In genomic region chr5:115349225-115349555, GRCm38 (mm10) we compare ENCODE assay signal across 7 mouse cellular contexts. TPM values are rescaled to one million over a fixed set of nuclear protein-coding genes. Genes with fewer than 3 reads are reported as not detected.
DNase-seq lines count a peak whose midpoint lies in the region; ATAC-seq and TF ChIP-seq lines count a peak whose summit lies in the region.

No protein-coding gene starts in this region.

- H3K27ac ChIP-seq in testis, adult 2 months (ENCODE audit: control insufficient read depth, insufficient read depth, low read depth, low read length), result peak overlapping the region; percentile 56
- H3K27ac ChIP-seq in forebrain, embryonic 15.5 days (replicated peaks), result peak overlapping the region; percentile 83
- peak overlapping the region; percentile 81 for H3K27ac ChIP-seq in liver, embryonic 15.5 days (replicated peaks)

- H3K36me3 ChIP-seq in testis, adult 2 months (ENCODE audit: control insufficient read depth, insufficient read depth, low read length), result no peaks in the 10 kb centered on the region; the same call in 1 of the 2 replicates
- peaks cover 23% of the 10 kb centered on the region for H3K36me3 ChIP-seq in forebrain, embryonic 15.5 days
- H3K36me3 ChIP-seq in liver, embryonic 15.5 days (replicated peaks), result peaks cover 29% of the 10 kb centered on the region

- ATAC-seq in forebrain, embryonic 15.5 days (replicated peaks), result peak; percentile 67
- peak; percentile 58 for ATAC-seq in liver, embryonic 15.5 days (ENCODE audit: insufficient read depth)

- H3K4me3 ChIP-seq in testis, adult 2 months (ENCODE audit: control insufficient read depth, low read depth, low read length), result peak overlapping the region; percentile 89
- peak overlapping the region; percentile 88 for H3K4me3 ChIP-seq in forebrain, embryonic 15.5 days
- peak overlapping the region; percentile 96 for H3K4me3 ChIP-seq in liver, embryonic 15.5 days (replicated peaks)

- DNase-seq in testis, postnatal 14 days (ENCODE audit: low spot score), result no peak
- no peak for DNase-seq in frontal cortex, postnatal 14 days (ENCODE audit: low spot score in 2 of 2)
- no peak for DNase-seq in kidney, adult 8-10 months
- DNase-seq in ovary, adult 18-20 months (ENCODE audit: low spot score), result no peak

- peak overlapping the region; percentile 56 for H3K9ac ChIP-seq in forebrain, embryonic 15.5 days (replicated peaks)
- H3K9ac ChIP-seq in liver, embryonic 15.5 days, result peak overlapping the region; percentile 59

- no peaks in the 10 kb centered on the region for H3K27me3 ChIP-seq in testis, adult 2 months (ENCODE audit: control insufficient read depth, insufficient read depth, low read length)
- no peaks in the 10 kb centered on the region for H3K27me3 ChIP-seq in forebrain, embryonic 15.5 days
- no peaks in the 10 kb centered on the region for H3K27me3 ChIP-seq in liver, embryonic 15.5 days

- no peak for TF ChIP-seq CTCF in testis, adult 2 months (IDR thresholded peaks at IDR 0.05; ENCODE audit: control insufficient read depth, insufficient read depth, insufficient replicate concordance, low read depth, low read length)

- WGBS in forebrain, embryonic 15.5 days, result under 1% methylated on average over 18 of the region's 18 CpGs
- WGBS in liver, embryonic 15.5 days (ENCODE audit: insufficient replicate concordance), result under 1% methylated on average over 18 of the region's 18 CpGs

- H3K4me1 ChIP-seq in testis, adult 2 months (ENCODE audit: control insufficient read depth, insufficient read depth, low read length), result peaks cover 4% of the 10 kb centered on the region
- H3K4me1 ChIP-seq in forebrain, embryonic 15.5 days, result peaks cover 21% of the 10 kb centered on the region
- H3K4me1 ChIP-seq in liver, embryonic 15.5 days (replicated peaks), result peaks cover 33% of the 10 kb centered on the region

- no peak for TF ChIP-seq POLR2A in testis, adult 2 months (IDR thresholded peaks at IDR 0.05; ENCODE audit: control insufficient read depth, low read depth, low read length)

- peak overlapping the region; percentile 54 for H3K4me2 ChIP-seq in forebrain, embryonic 15.5 days (replicated peaks)
- peak overlapping the region; percentile 78 for H3K4me2 ChIP-seq in liver, embryonic 15.5 days

- no peaks in the 10 kb centered on the region; the same call in 1 of the 2 replicates for H3K9me3 ChIP-seq in forebrain, embryonic 15.5 days
- H3K9me3 ChIP-seq in liver, embryonic 15.5 days (replicated peaks), result no peaks in the 10 kb centered on the region

RNA-seq across cellular contexts. Expression of gene Cox6a1, which starts 0.4 kb away (rescaled TPM):
- polyA plus RNA-seq in testis, adult 2 months (2012; rRNA removed), result 619 and 765 TPM in 2 replicates
- polyA plus RNA-seq in forebrain, embryonic 15.5 days (2015; fragmentation: Nextera tagmentation; extraction: Ambion mirVana), result 968 and 991 TPM in 2 replicates
- polyA plus RNA-seq in liver, embryonic 15.5 days (2015; fragmentation: Nextera tagmentation; extraction: Ambion mirVana), result 700 and 702 TPM in 2 replicates

RNA-seq across cellular contexts. Expression of gene Triap1, which starts 8.2 kb away (rescaled TPM):
- polyA plus RNA-seq in testis, adult 2 months (2012; rRNA removed), result 7.6 and 8.0 TPM in 2 replicates
- polyA plus RNA-seq in forebrain, embryonic 15.5 days (2015; fragmentation: Nextera tagmentation; extraction: Ambion mirVana), result 60.5 and 64.3 TPM in 2 replicates
- 26.6 and 29.6 TPM in 2 replicates for polyA plus RNA-seq in liver, embryonic 15.5 days (2015; fragmentation: Nextera tagmentation; extraction: Ambion mirVana)

RNA-seq across cellular contexts. Expression of gene Gatc, which starts 8.2 kb away (rescaled TPM):
- 11.6 and 16.0 TPM in 2 replicates for polyA plus RNA-seq in testis, adult 2 months (2012; rRNA removed)
- polyA plus RNA-seq in forebrain, embryonic 15.5 days (2015; fragmentation: Nextera tagmentation; extraction: Ambion mirVana), result 33.6 and 36.6 TPM in 2 replicates
- polyA plus RNA-seq in liver, embryonic 15.5 days (2015; fragmentation: Nextera tagmentation; extraction: Ambion mirVana), result 11.6 and 13.4 TPM in 2 replicates

RNA-seq across cellular contexts. Expression of gene Srsf9, which starts 22.2 kb away (rescaled TPM):
- polyA plus RNA-seq in testis, adult 2 months (2012; rRNA removed), result 43.9 and 45.5 TPM in 2 replicates
- 200 and 204 TPM in 2 replicates for polyA plus RNA-seq in forebrain, embryonic 15.5 days (2015; fragmentation: Nextera tagmentation; extraction: Ambion mirVana)
- polyA plus RNA-seq in liver, embryonic 15.5 days (2015; fragmentation: Nextera tagmentation; extraction: Ambion mirVana), result 88.7 and 92.1 TPM in 2 replicates

RNA-seq across cellular contexts. Expression of gene Dynll1, which starts 48.4 kb away (rescaled TPM):
- polyA plus RNA-seq in testis, adult 2 months (2012; rRNA removed), result 559 and 571 TPM in 2 replicates
- 1,446 and 1,524 TPM in 2 replicates for polyA plus RNA-seq in forebrain, embryonic 15.5 days (2015; fragmentation: Nextera tagmentation; extraction: Ambion mirVana)
- polyA plus RNA-seq in liver, embryonic 15.5 days (2015; fragmentation: Nextera tagmentation; extraction: Ambion mirVana), result 525 and 554 TPM in 2 replicates
